Mouse (Mus musculus): ENCODE data around the gene Pgf. TPM values are rescaled to one million over a fixed set of nuclear protein-coding genes. Genes with fewer than 3 reads are reported as not detected.

Gene Pgf
- total RNA-seq (2021): 1 to 10 TPM; 1.7 to 1.8 TPM
- long read RNA-seq, experiment 1, partial matches to known transcripts: 0 of 5 reads
- long read RNA-seq, experiment 1, other reads (novel, unspliced or antisense): 1 of 5 reads
- long read RNA-seq, experiment 2, partial matches to known transcripts: 0 of 2 reads
- long read RNA-seq, experiment 2, other reads (novel, unspliced or antisense): 2 of 2 reads

DNA sequence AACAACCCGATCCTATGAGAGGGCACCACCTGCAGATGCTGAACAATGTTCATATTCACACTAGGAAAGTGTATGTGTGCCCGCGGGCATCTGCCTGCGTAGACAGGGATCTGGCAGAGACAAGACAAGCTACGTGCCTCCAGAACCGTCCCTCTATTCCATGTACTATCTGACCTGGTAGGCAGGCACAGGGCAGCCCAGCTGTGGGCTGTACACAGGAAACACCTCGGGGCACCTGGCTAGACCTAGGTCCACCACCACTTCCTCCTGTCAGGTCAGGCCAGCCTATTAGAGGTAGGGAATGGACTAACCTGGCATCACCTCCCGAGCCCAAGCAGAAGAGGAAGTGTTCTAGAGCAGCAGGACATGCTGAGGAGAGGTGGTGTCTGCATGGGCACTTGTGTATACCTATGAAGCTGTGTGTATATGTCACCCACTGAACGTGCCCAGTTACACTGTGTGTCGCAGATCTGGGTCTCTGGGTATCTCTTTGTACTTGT lies at the start of gene Pgf:
Pgf (minus strand) TSS at position 51 of the 500 bp plus-strand sequence.
- DNase-seq (ENCODE audit: low spot score): no peak

DNA sequence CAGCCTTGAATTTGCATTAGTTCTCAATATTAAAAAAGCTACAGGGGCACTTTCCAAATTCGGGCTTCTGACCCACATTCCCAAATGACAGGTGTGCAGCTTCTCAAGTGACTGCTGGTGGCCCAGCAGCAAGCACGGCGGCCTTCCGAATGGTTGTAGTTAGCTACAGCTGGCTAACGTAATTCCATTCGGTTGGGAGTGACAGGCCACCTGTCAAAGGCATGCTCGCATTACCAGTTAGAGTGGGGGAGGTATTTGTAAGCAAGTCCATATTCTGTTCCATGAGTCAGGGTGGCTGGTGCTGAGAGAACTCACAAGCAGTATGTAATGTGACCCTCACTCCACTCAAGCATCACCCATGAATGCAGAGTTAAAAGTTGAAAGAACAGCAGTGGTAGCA lies 49.6 kb upstream of the Pgf start:
- DNase-seq (ENCODE audit: low spot score): peak; percentile 59

DNA sequence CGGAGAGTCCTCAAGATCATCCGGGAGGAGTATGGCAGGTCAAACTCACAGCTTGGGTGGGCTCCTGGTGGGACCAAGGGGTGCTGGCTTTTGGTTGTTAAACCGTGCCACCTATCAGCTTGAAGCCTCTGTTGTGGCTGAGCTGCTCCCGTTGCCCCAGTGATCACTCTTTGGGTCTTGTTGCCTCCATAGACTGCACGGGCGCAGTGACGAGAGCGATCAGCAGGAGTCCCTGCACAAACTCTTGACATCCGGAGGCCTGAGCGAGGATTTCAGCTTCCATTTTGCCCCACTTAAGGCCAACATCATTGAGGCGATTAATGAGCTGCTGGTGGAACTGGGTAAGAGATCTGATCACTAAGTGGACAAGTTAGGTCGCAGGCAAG lies 42.3 kb upstream of the Pgf start:
- DNase-seq (ENCODE audit: low spot score): no peak

GRCm38 (mm10) chr12:85219236-85219904 lies 41.8 kb upstream of the Pgf start, which contains the start of gene Eif2b2:
Eif2b2 (plus strand) TSS chr12:85219481.
- peak; percentile 99 for DNase-seq (ENCODE audit: low spot score)

GRCm38 (mm10) chr12:85217733-85218310 lies 40.2 kb upstream of the Pgf start:
- DNase-seq (ENCODE audit: low spot score): no peak

DNA sequence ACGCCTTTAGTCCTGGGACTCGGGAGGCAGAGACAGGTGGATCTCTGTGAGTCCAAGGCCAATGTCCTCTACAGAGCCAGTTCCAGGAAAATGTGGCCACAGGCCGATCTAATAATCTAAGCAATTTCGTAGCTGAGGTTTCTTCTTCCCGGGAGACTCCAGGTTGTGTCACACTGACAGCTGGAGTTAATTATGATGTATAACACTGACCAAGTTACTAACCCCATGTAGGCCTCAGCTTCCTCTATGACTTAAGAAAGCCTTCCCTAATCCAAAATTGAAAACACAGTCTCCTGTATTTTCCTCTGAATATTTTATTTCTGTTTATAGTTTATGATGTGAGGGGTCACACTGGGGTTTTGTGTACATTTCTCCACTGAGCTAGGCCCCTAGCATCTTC lies 37.4 kb upstream of the Pgf start:
- no peak for DNase-seq (ENCODE audit: low spot score)

DNA sequence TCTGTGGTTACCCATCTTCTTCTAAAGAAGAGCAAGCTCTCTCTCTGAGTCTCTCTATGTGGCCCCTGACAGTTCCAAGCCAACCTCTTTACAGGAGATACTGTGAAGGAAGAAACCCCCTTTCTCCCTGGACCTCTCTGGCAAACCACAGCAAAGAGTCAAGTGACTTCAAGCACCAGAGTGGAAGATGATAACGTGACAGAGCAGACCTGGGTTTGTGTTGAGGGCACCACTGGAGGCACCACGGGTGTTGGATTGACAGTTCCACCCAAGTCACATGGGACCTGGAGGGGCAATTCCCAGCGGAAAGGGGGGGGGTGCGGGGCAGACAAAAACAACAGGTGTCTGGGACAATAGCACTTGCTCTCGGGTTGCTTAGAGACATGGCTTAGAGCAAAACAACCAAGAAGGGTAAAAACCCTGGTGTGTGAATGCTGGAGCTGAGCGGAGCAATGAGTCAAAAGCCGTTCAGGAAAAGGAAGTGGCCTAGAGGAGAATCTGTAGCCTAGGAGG lies 31.2 kb upstream of the Pgf start:
- no peak for DNase-seq (ENCODE audit: low spot score)

DNA sequence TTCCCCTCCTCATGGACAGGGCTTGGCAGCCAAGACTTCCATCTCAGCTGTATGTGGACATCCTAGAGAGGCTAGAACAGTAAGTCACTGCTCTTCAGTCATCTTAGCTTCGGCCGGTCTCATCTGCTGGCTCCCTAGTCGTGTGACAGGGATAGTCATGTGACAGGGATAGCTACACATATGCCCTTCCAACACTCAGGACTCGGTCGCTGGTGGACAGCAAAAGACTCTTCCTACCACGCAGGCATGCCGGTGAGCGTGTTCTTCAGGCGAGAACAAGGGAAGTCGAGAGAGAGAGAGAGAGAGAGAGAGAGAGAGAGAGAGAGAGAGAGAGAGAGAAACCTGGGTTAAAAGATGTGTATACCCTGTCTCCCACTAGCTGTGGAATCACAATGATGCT lies 27.8 kb upstream of the Pgf start:
- DNase-seq (ENCODE audit: low spot score): no peak

- no peak for DNase-seq (ENCODE audit: low spot score)
Measured at GRCm38 (mm10) chr12:85204105-85204504, 26.5 kb upstream of the Pgf start.

DNA sequence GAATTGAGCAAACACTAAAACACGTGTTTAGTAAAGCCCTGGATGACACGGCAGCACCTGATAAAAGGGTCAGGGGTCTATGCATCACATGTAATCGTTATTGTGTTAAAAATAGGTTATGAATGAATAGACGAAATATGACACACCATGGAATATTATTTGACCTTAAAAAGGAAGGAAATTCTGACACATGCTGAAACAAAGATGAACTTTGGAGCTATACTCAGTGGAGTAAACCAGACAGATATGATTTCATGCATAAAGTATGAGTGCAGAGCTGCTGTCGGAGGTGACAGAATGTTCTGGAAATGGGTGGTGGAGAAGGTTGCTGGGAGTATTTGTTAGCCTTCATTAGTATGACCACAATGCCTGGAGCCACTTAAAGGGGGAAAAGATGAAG lies 26.1 kb upstream of the Pgf start:
- DNase-seq (ENCODE audit: low spot score): no peak

DNA sequence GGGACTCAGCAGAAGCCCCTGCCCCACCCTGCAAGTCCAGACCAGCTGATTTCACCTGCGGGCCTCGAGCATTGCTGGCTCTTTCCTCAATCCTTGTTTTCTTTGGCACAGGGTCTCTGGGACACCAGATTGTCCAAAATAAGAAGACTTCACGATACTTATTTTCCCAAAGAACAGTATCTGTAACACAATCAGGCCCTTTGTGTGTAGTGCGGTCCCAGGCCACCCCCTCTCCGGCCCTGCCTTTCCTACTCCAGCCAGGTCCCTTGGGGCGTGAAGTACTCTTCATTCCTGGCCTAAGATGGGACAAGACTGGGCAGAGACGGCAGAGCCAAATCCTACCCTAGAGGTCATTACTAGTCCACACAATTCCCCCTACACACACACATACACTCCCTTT lies 24.6 kb upstream of the Pgf start:
- DNase-seq (ENCODE audit: low spot score): no peak

GRCm38 (mm10) chr12:85201830-85202147 lies 24.2 kb upstream of the Pgf start:
- DNase-seq (ENCODE audit: low spot score): no peak

DNA sequence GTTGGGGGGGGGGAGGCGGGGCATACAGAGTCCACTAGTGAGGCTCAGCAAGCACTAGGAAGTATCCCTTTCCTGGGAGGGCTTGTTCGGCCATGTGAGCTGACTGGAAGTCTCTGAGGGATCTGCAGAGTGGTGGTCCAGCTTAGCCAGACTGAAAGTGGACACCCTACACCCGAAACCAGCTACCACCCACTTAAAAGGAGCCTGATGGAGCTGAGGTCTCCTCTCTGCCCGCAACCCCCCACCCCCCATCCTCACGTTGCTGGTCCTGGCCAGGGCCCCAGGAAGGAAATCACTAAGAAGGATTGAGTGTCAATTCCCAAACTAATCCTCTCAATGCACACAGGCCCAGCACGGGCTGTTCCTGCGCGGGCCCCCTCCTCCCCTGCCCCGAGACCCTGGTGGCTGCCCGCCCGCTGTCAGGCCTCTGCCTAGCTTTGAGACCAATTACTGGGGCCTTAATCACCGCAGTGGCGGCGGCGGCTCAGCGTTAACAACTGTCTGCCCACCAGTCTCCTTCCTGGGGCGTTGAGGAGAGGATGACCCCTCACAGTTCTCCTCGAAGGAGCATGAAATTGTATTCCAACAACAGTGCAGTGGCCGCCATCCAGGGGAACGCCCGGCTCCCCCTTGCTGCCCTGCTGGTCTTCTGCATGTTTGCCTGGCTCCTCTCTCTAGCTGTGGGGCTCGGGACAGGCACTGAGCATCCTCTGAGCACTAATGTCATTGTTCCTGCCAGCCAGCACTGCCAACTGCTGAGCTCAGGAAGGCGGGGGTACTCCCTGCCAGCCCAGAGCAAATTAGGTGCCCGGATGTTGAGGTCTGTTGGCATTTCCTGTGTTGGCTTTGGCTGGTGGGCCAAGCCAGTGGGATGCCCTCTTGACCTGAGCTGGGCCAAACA lies 23.6 kb upstream of the Pgf start:
- no peak for DNase-seq (ENCODE audit: low spot score)

DNA sequence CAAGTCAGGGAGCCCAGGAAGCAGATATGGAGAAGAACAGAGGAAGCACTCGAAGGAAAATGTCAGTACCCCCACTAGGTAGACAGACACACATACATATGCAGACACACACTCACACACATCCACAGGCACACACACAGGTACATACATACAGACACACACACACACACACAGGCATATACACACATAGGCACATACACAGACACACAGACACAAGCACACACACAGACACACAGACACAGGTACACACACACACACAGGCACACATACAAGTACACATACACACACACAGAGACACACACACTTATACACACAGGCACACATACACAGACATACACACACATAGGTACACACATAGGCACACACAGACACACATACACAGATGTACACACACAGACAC lies 22.4 kb upstream of the Pgf start:
- no peak for DNase-seq (ENCODE audit: low spot score)

GRCm38 (mm10) chr12:85197936-85198335 lies 20.3 kb upstream of the Pgf start:
- DNase-seq (ENCODE audit: low spot score): no peak

DNA sequence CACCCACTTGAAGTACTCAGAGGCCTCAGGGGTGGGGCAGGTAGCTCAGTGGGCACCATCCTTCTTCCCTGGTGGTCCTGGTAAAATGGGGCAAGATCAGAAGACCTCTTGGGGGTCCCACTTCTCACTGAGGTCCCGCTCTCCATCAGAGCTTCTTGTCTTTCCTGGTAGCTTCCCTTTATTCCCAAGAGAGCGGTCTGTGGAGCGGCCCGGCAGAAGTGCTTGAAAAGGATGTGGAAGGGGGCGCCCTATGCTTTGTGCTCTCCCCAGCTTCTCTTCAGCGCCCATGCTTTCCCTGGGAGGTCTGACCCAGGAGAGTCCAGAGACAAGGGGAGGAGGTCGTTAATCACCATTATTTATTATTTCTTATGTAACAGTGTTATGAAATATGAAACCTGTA lies 19.8 kb upstream of the Pgf start:
- DNase-seq (ENCODE audit: low spot score): no peak

DNA sequence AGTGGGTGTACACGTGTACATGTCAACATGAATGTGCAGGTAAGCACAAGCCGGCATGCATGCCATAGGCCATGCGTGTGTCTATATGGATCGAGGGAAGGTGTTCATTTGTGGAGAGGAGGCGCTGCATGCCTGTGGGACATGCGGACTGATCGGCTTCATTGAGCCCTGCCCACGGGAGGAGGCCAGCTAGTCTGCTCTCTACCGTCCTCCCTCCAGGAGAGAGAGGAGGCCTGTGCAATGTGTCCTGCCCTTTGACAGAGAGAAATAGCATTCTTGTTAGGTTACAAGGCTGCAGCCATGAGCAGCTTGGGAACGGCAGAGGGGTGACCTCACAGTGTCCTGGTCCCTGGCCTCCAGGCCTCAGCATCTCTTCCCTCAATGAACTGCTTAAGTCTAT lies 18.6 kb upstream of the Pgf start:
- DNase-seq (ENCODE audit: low spot score): no peak

GRCm38 (mm10) chr12:85195086-85195485 lies 17.5 kb upstream of the Pgf start:
- DNase-seq (ENCODE audit: low spot score): peak; percentile 46

DNA sequence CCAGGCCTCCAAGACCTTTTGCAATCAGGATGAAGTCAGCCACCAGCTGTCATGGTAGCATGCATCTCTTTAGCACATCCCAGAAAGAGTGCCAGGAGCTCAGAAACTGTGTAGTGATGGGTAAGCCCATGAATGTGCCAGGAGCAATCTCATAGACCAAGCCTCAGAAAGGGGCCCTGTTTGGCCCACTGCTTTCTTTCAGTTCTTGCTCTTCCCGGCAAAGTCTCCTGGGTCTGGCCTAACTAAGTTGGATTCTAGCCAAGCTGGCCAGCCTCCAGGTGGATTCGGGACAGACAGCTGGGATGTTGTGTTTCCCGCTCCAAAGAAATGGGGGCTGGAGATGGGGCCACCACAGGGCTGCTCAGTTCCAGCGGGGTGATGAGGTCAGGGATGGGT lies 17.0 kb upstream of the Pgf start:
- peak; percentile 91 for DNase-seq (ENCODE audit: low spot score)

DNA sequence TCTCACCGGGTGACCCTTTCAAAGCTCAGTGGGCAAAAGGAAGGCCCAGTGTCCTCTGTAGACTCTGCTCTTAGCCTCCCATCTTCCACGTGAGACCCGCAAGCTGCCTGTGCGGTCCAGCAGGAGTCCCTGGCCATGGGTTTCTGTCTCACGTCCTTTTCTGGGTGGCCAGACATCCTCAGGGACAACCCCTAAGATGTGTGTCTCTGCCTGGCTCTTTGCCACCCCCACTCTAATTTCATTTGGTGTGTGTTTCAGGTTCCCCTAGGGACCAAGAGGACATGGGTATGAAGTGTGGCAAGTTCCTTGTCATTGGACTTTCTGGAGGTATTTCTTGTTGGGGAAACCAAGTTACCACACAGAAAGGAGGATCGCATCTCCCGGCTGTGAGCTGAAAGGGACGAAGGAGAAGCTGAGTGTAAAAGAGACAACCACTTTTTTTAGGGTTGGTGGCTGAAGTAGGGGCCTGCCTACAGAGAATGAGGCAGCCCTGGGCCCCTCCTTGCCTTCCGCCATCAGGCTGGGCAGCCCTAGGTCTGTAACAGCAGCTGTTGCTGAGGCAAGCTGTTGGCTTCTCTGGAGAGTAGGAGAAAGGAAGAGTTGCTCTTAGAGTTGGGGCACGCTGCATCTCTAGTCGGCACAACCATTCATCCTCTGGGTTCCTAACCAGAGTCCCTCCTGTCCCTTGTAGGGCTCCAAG lies 16.5 kb upstream of the Pgf start:
- no peak for DNase-seq (ENCODE audit: low spot score)

- DNase-seq (ENCODE audit: low spot score): no peak
Measured at GRCm38 (mm10) chr12:85193146-85193545, 15.6 kb upstream of the Pgf start.
